Mouse (Mus musculus) testis, postnatal 14 days (tissue): ENCODE measurements around the gene Gm3404.
"Not testable (repeated sequence)": the region's sequence is repeated elsewhere in the genome, so short reads cannot be mapped to it uniquely, and the experiment has no call there.

Experiments
- DNase-seq: peaks from one replicate; pipeline ENCODE4 v3.0.0; 2021; ENCODE audit warnings: low spot score

The Gm3404 gene

DNA sequence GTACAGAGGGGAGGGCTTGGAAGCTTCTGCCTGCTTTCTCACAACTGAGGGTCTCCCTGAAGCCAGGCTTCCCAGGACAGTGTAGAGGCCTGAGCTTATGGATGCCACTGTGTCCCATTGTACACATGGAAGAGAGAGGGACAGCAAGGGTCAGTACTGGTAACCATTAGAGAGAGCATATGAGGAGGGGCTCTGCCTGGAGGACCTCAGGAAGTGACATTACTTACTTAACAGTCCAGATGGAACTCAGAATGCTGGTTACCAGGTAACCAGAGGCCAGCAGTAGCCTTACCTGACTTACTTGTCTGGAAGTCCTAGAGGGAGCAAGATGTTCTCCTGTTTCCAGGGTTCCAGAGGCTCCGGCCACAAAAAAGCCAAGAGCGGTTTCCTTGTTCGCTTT, at the start of gene Gm3404:
TSS of gene Gm3404 (plus strand) at position 301 of the 400 bp plus-strand sequence.
- not testable (repeated sequence) for DNase-seq

GRCm38 (mm10) chr5:146479564-146479963, 46.0 kb upstream of the Gm3404 start:
- not testable (repeated sequence) for DNase-seq

- DNase-seq: not testable (repeated sequence)
These were observed 43.9 kb upstream of the Gm3404 start, which contains the start of gene Gm6408 for GRCm38 (mm10) chr5:146481665-146482064. Gm6408 (plus strand) TSS chr5:146481965.

DNA sequence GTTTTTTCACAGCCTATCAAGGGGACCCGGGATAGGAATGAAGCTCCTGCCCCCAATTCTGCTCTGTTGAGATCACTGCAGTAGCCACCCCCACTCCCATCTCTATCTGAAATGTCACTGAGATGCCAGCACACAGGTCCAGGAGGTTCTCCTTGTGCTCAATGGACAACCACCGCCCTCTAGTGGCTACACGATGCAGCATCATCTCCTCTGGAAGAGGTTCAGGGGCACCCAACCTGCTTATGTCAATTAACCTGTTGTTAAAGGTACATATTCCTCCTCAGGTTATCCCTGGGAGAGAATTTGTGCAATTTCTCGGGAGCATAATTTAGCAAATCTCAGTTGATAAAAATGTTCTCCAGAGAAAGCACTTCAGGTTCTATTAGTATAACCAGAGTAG, 36.6 kb upstream of the Gm3404 start:
- not testable (repeated sequence) for DNase-seq

- not testable (repeated sequence) for DNase-seq
These were observed 34.5 kb upstream of the Gm3404 start, which contains the start of gene Gm6370 for GRCm38 (mm10) chr5:146491063-146491462. Gm6370 (plus strand) TSS chr5:146491363.

DNA sequence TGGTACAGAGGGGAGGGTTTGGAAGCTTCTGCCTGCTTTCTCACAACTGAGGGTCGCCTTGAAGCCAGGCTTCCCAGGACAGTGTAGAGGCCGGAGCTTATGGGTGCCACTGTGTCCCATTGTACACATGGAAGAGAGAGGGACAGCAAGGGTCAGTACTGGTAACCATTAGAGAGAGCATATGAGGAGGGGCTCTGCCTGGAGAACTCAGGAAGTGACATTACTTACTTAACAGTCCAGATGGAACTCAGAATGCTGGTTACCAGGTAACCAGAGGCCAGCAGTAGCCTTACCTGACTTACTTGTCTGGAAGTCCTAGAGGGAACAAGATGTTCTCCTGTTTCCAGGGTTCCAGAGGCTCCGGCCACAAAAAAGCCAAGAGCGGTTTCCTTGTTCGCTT, 23.5 kb upstream of the Gm3404 start, which contains the start of gene 4930449I24Rik:
TSS of gene 4930449I24Rik (plus strand) at position 301 of the 400 bp plus-strand sequence.
- DNase-seq: not testable (repeated sequence)

- DNase-seq: not testable (repeated sequence)
These were observed 11.8 kb upstream of the Gm3404 start, which contains the start of gene Gm3402 for GRCm38 (mm10) chr5:146513823-146514222. Gm3402 (plus strand) TSS chr5:146514123.

GRCm38 (mm10) chr5:146537347-146537746, 11.7 kb downstream of the Gm3404 start, which contains the start of gene Gm3409:
Gm3409 (plus strand) TSS chr5:146537647.
- not testable (repeated sequence) for DNase-seq

DNA sequence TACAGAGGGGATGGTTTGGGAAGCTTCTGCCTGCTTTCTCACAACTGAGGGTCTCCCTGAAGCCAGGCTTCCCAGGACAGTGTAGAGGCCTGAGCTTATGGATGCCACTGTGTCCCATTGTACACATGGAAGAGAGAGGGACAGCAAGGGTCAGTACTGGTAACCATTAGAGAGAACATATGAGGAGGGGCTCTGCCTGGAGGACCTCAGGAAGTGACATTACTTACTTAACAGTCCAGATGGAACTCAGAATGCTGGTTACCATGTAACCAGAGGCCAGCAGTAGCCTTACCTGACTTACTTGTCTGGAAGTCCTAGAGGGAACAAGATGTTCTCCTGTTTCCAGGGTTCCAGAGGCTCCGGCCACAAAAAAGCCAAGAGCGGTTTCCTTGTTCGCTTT, 30.2 kb downstream of the Gm3404 start, which contains the start of gene Gm3415:
TSS of gene Gm3415 (plus strand) at position 301 of the 400 bp plus-strand sequence.
- not testable (repeated sequence) for DNase-seq

- DNase-seq: no peak
These were observed 38.7 kb downstream of the Gm3404 start for GRCm38 (mm10) chr5:146564259-146564658.

- DNase-seq: no peak
These were observed 41.5 kb downstream of the Gm3404 start for GRCm38 (mm10) chr5:146567054-146567453.

DNA sequence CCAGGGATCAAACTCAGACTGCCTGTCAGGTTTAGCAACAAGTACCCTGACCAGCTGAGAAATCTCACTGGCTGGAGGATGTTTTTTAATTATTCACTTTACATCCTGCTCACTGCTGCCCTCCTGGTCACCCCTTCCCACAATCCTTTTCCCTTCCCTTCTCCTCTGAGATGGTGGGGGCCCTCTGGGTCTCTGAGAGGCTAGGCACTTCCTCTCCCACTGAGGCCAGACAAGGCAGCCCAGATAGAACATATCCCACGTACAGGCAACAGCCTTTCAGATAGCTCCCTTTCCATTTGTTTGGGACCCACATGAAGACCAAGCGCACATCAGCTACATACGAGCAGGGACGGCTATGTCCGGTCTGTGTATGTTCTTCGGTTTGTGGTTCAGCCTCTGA, 44.6 kb downstream of the Gm3404 start:
- DNase-seq: not testable (repeated sequence)

- DNase-seq: not testable (repeated sequence)
These were observed 46.5 kb downstream of the Gm3404 start for GRCm38 (mm10) chr5:146571830-146572734.

GRCm38 (mm10) chr5:146572735-146573042, 47.1 kb downstream of the Gm3404 start:
- DNase-seq: not testable (repeated sequence)

DNA sequence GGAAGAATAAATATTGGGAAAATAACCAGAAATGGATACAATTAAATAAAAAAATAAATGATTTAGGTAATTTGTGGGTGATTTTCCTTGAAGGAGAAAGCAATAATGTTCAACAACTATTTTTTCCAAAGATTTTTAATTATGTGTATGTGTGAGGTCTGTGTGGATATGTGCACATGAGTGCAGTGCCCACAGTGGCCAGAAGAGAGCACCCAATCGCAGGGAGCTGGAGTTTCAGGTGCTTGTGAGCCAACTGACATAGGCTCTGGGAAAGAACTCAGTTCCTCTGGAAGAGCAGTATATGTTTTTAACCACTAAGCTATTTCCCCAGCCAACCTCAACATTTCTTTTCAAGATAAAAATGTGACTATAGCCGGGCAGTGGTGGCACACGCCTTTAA, 51.1 kb downstream of the Gm3404 start:
- DNase-seq: no peak
